Mouse (Mus musculus): ENCODE measurements around the gene Scube2.

DNA sequence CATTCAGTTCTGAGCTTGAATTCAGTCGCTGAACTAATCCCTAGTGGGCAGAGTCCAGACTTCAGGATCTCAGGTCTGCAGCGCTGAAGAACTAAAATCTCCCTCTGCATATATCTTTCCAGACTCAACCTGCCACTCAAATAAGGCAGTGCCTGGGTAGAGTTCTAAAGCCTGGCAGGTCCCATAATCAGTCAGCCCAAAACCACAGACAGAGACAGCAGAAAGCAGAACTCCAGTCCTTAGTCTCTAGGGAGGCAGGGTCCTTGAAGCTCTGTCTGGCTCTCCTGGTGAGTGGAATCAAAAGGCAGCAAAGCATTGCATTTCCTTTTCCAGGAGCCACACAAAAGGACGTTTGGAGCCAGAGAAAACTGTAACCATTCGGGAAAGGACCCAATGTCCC is 1.9 kb downstream of the Scube2 start:
- TF ChIP-seq POLR2A (IDR thresholded peaks at IDR 0.05; ENCODE audit: extremely low read depth, insufficient read depth, low read length) (no peak), CTCF (IDR thresholded peaks at IDR 0.05; ENCODE audit: extremely low read depth, insufficient read depth, low read length) (no peak)
